Comparison of ENCODE assay signal across 26 mouse cellular contexts in genomic region chr5:51816258-51816657, GRCm38 (mm10).
"Had no signal": no experiment of that assay in that cellular context is flagged by ENCODE, and none has a peak within 500 bp of the region (broad histone marks: within the 10 kb centered on the region; RNA-seq: fewer than 3 reads in every experiment).

No protein-coding gene starts in this region.

- H3K9me3 ChIP-seq: heart, embryonic 10.5 days; heart, embryonic 12.5 days; hindbrain, embryonic 10.5 days; hindbrain, embryonic 12.5 days; intestine, embryonic 15.5 days; limb, embryonic 10.5 days; limb, embryonic 12.5 days; liver, embryonic 13.5 days; liver, embryonic 15.5 days had no signal

- H3K4me2 ChIP-seq: heart, embryonic 12.5 days; hindbrain, embryonic 12.5 days; hindbrain, embryonic 14.5 days; intestine, embryonic 15.5 days; limb, embryonic 12.5 days; liver, embryonic 11.5 days; liver, embryonic 13.5 days; liver, embryonic 15.5 days had no signal

- H3K9ac ChIP-seq: heart, embryonic 12.5 days; hindbrain, embryonic 12.5 days; hindbrain, embryonic 14.5 days; intestine, embryonic 15.5 days; limb, embryonic 12.5 days; liver, embryonic 13.5 days; liver, embryonic 15.5 days had no signal

- H3K36me3 ChIP-seq: heart, embryonic 10.5 days; heart, embryonic 12.5 days; hindbrain, embryonic 10.5 days; hindbrain, embryonic 12.5 days; intestine, embryonic 15.5 days; limb, embryonic 10.5 days; limb, embryonic 12.5 days; liver, embryonic 13.5 days; liver, embryonic 15.5 days had no signal

- DNase-seq: gastrocnemius, adult 2 months; gastrocnemius, postnatal 10 days; gastrocnemius, postnatal 25 days; heart, adult 18-20 months; heart, postnatal 10 days; heart, postnatal 4 days; kidney, adult 18-20 months; kidney, adult 8-10 months; kidney, postnatal 10 days; kidney, postnatal 25 days; kidney, postnatal 4 days; liver; liver, embryonic 13.5 days had no signal

- H3K4me3 ChIP-seq: gastrocnemius, adult 2 months; heart, embryonic 10.5 days; heart, embryonic 12.5 days; hindbrain, embryonic 10.5 days; hindbrain, embryonic 12.5 days; intestine, embryonic 15.5 days; left cerebral cortex, adult 2 months; limb, embryonic 10.5 days; limb, embryonic 12.5 days; liver, embryonic 13.5 days; liver, embryonic 15.5 days had no signal

- H3K27me3 ChIP-seq: heart, embryonic 12.5 days; hindbrain, embryonic 12.5 days; intestine, embryonic 15.5 days; limb, embryonic 12.5 days; liver, embryonic 13.5 days; liver, embryonic 15.5 days had no signal

- H3K4me1 ChIP-seq: heart, embryonic 10.5 days; heart, embryonic 12.5 days; hindbrain, embryonic 10.5 days; hindbrain, embryonic 12.5 days; intestine, embryonic 15.5 days; limb, embryonic 10.5 days; limb, embryonic 12.5 days; liver, embryonic 13.5 days; liver, embryonic 15.5 days had no signal

- H3K27ac ChIP-seq: gastrocnemius, adult 2 months; heart, embryonic 10.5 days; hindbrain, embryonic 10.5 days; hindbrain, embryonic 12.5 days; hindbrain, embryonic 14.5 days; intestine, embryonic 15.5 days; left cerebral cortex, adult 2 months; limb, embryonic 10.5 days; limb, embryonic 12.5 days; liver, embryonic 13.5 days; liver, embryonic 15.5 days had no signal

- ATAC-seq: inflammation-experienced regulatory T-cells, adult 6 months; intestine, embryonic 15.5 days; intestine, postnatal 0 days had no signal
